Mouse (Mus musculus): Measurements from ENCODE around the gene Hip1. TPM values are rescaled to one million over a fixed set of nuclear protein-coding genes. Genes with fewer than 3 reads are reported as not detected.

The Hip1 gene
- polyA plus RNA-seq, 1 experiment from 2014 or later = 38.5 TPM

- WGBS = 37% methylated on average over 20 of the region's 20 CpGs
- no peak for ATAC-seq (ENCODE audit: low FRiP score)
- Histone ChIP-seq H3K4me1 (replicated peaks) (peaks cover 7% of the 10 kb centered on the region), H3K9ac (0 out of 2 replicates have a peak overlapping the region, but pooled peaks have one; percentile 49), H3K27me3 (no peaks in the 10 kb centered on the region), H3K27ac (no peak overlapping the region), H3K4me2 (peak overlapping the region; percentile 26; the same call in 1 of the 2 replicates), H3K4me3 (no peak overlapping the region), H3K36me3 (peaks cover 15% of the 10 kb centered on the region), H3K9me3 (no peaks in the 10 kb centered on the region)
Observed at GRCm38 (mm10) chr5:135404623-135405022, 140.3 kb downstream of the Hip1 start.

- Histone ChIP-seq H3K9me3 (no peaks in the 10 kb centered on the region), H3K4me1 (replicated peaks) (peaks cover 7% of the 10 kb centered on the region), H3K4me3 (no peak overlapping the region), H3K4me2 (no peak overlapping the region), H3K27me3 (no peaks in the 10 kb centered on the region), H3K9ac (no peak overlapping the region), H3K27ac (no peak overlapping the region), H3K36me3 (no peaks in the 10 kb centered on the region)
- WGBS = 6% methylated on average over 2 of the region's 2 CpGs
- no peak for ATAC-seq (ENCODE audit: low FRiP score)
Observed at GRCm38 (mm10) chr5:135400244-135400643, 144.7 kb downstream of the Hip1 start.

- H3K4me1 ChIP-seq (replicated peaks) = peaks cover 6% of the 10 kb centered on the region
- no peak overlapping the region for H3K4me3 ChIP-seq
- no peak for ATAC-seq (ENCODE audit: low FRiP score)
- no peaks in the 10 kb centered on the region for H3K27me3 ChIP-seq
- H3K27ac ChIP-seq = no peak overlapping the region
- no peak overlapping the region for H3K9ac ChIP-seq
- H3K4me2 ChIP-seq = no peak overlapping the region
- H3K9me3 ChIP-seq = no peaks in the 10 kb centered on the region
- 80% methylated on average over 6 of the region's 6 CpGs for WGBS
- no peaks in the 10 kb centered on the region for H3K36me3 ChIP-seq
Observed at GRCm38 (mm10) chr5:135399382-135399781, 145.5 kb downstream of the Hip1 start.

GRCm38 (mm10) chr5:135395826-135396225 lies 149.1 kb downstream of the Hip1 start:
- Histone ChIP-seq H3K36me3 (peaks cover 14% of the 10 kb centered on the region), H3K4me1 (replicated peaks) (peaks cover 23% of the 10 kb centered on the region), H3K27ac (no peak overlapping the region), H3K9ac (no peak overlapping the region), H3K4me2 (no peak overlapping the region), H3K27me3 (no peaks in the 10 kb centered on the region), H3K4me3 (no peak overlapping the region), H3K9me3 (no peaks in the 10 kb centered on the region)
- no peak for ATAC-seq (ENCODE audit: low FRiP score)
- 49% methylated on average over 5 of the region's 5 CpGs for WGBS

GRCm38 (mm10) chr5:135394004-135394823 lies 150.7 kb downstream of the Hip1 start, which contains the start of gene Pom121:
Gene Pom121, minus strand, starts transcription at chr5:135394546.
- ATAC-seq (ENCODE audit: low FRiP score) = peak; percentile 92
- under 1% methylated on average over 81 of the region's 110 CpGs for WGBS
- H3K4me3 ChIP-seq = peak within 1 kb of the TSS; percentile 100

GRCm38 (mm10) chr5:135383771-135384170 lies 161.1 kb downstream of the Hip1 start:
- peaks cover 97% of the 10 kb centered on the region for H3K36me3 ChIP-seq
- 88% methylated on average over 10 of the region's 10 CpGs for WGBS

More at GRCm38 (mm10) chr5:135394004-135394823, 150.7 kb downstream of the Hip1 start, which contains the start of gene Pom121:
- H3K9me3 ChIP-seq = no peaks in the 10 kb centered on the region
- H3K27ac ChIP-seq = peak within 1 kb of the TSS; percentile 90
- peaks cover 23% of the 10 kb centered on the region for H3K4me1 ChIP-seq (replicated peaks)
- peak within 1 kb of the TSS; percentile 99 for H3K9ac ChIP-seq
- peak within 1 kb of the TSS; percentile 91 for H3K4me2 ChIP-seq
- no peaks in the 10 kb centered on the region for H3K27me3 ChIP-seq
- peaks cover 29% of the 10 kb centered on the region for H3K36me3 ChIP-seq

GRCm38 (mm10) chr5:135382746-135383145 lies 162.2 kb downstream of the Hip1 start:
- Histone ChIP-seq H3K4me2 (no peak overlapping the region), H3K27me3 (no peaks in the 10 kb centered on the region), H3K4me1 (replicated peaks) (no peaks in the 10 kb centered on the region), H3K4me3 (no peak overlapping the region), H3K36me3 (peaks cover 97% of the 10 kb centered on the region), H3K9ac (no peak overlapping the region), H3K27ac (no peak overlapping the region), H3K9me3 (no peaks in the 10 kb centered on the region)
- WGBS = 96% methylated on average over 7 of the region's 7 CpGs
- no peak for ATAC-seq (ENCODE audit: low FRiP score)

More at GRCm38 (mm10) chr5:135383771-135384170, 161.1 kb downstream of the Hip1 start:
- ATAC-seq (ENCODE audit: low FRiP score) = no peak
- H3K9ac ChIP-seq = no peak overlapping the region
- no peak overlapping the region for H3K27ac ChIP-seq
- no peak overlapping the region for H3K4me2 ChIP-seq
- no peaks in the 10 kb centered on the region for H3K27me3 ChIP-seq
- H3K4me1 ChIP-seq (replicated peaks) = no peaks in the 10 kb centered on the region
- H3K9me3 ChIP-seq = no peaks in the 10 kb centered on the region
- no peak overlapping the region for H3K4me3 ChIP-seq

- H3K27me3 ChIP-seq = no peaks in the 10 kb centered on the region
- ATAC-seq (ENCODE audit: low FRiP score) = no peak
- no peak overlapping the region for H3K9ac ChIP-seq
- no peaks in the 10 kb centered on the region for H3K4me1 ChIP-seq (replicated peaks)
- H3K9me3 ChIP-seq = no peaks in the 10 kb centered on the region
- no peak overlapping the region for H3K4me2 ChIP-seq
- H3K36me3 ChIP-seq = peaks cover 97% of the 10 kb centered on the region
- H3K27ac ChIP-seq = no peak overlapping the region
- 95% methylated on average over 10 of the region's 10 CpGs for WGBS
- no peak overlapping the region for H3K4me3 ChIP-seq
Observed at GRCm38 (mm10) chr5:135381356-135381925, 163.5 kb downstream of the Hip1 start.

- Histone ChIP-seq H3K4me2 (no peak overlapping the region), H3K9ac (no peak overlapping the region), H3K9me3 (no peaks in the 10 kb centered on the region), H3K36me3 (peaks cover 99% of the 10 kb centered on the region), H3K4me3 (no peak overlapping the region), H3K27ac (no peak overlapping the region), H3K4me1 (replicated peaks) (no peaks in the 10 kb centered on the region), H3K27me3 (no peaks in the 10 kb centered on the region)
- 95% methylated on average over 4 of the region's 4 CpGs for WGBS
- no peak for ATAC-seq (ENCODE audit: low FRiP score)
Observed at GRCm38 (mm10) chr5:135380681-135381080, 164.2 kb downstream of the Hip1 start.

- no peak for ATAC-seq (ENCODE audit: low FRiP score)
- H3K27ac ChIP-seq = no peak overlapping the region
Observed at GRCm38 (mm10) chr5:135376341-135376740, 168.6 kb downstream of the Hip1 start.

GRCm38 (mm10) chr5:135375167-135375566 lies 169.8 kb downstream of the Hip1 start:
- Histone ChIP-seq H3K27me3 (no peaks in the 10 kb centered on the region), H3K4me2 (no peak overlapping the region), H3K36me3 (peaks cover 89% of the 10 kb centered on the region), H3K4me1 (replicated peaks) (peaks cover 12% of the 10 kb centered on the region), H3K9ac (no peak overlapping the region), H3K9me3 (no peaks in the 10 kb centered on the region), H3K27ac (no peak overlapping the region), H3K4me3 (no peak overlapping the region)
- WGBS = 77% methylated on average over 8 of the region's 8 CpGs
- no peak for ATAC-seq (ENCODE audit: low FRiP score)

More at GRCm38 (mm10) chr5:135376341-135376740, 168.6 kb downstream of the Hip1 start:
- H3K9ac ChIP-seq = no peak overlapping the region
- H3K4me3 ChIP-seq = no peak overlapping the region
- H3K27me3 ChIP-seq = no peaks in the 10 kb centered on the region
- WGBS = 70% methylated on average over 2 of the region's 2 CpGs
- H3K9me3 ChIP-seq = no peaks in the 10 kb centered on the region
- H3K4me1 ChIP-seq (replicated peaks) = no peaks in the 10 kb centered on the region; the same call in 1 of the 2 replicates
- H3K36me3 ChIP-seq = peaks cover 99% of the 10 kb centered on the region
- H3K4me2 ChIP-seq = no peak overlapping the region

GRCm38 (mm10) chr5:135373601-135374000 lies 171.3 kb downstream of the Hip1 start:
- H3K27ac ChIP-seq = no peak overlapping the region
- no peak overlapping the region for H3K4me3 ChIP-seq
- no peak for ATAC-seq (ENCODE audit: low FRiP score)
- WGBS = 96% methylated on average over 5 of the region's 5 CpGs
- H3K4me1 ChIP-seq (replicated peaks) = peaks cover 20% of the 10 kb centered on the region
- no peaks in the 10 kb centered on the region for H3K27me3 ChIP-seq
- H3K4me2 ChIP-seq = no peak overlapping the region
- H3K9me3 ChIP-seq = no peaks in the 10 kb centered on the region
- H3K9ac ChIP-seq = no peak overlapping the region
- H3K36me3 ChIP-seq = peaks cover 73% of the 10 kb centered on the region
